Mouse (Mus musculus) lung, embryonic 16.5 days (tissue): ENCODE results near the gene Ccdc9b. TPM values are rescaled to one million over a fixed set of nuclear protein-coding genes. Genes with fewer than 3 reads are reported as not detected.

Experiments used
- ATAC-seq: fragments of 200-750 bp; cut with Nextera tagmentation; 2 replicates; pipeline ENCODE4 v1.8.0; 2017; ENCODE audit warnings: low read depth, mild to moderate bottlenecking, moderate library complexity
- H3K27ac ChIP-seq: fragments of 300-500 bp; sonication (generic); 2 replicates; pipeline ENCODE4 v1.5.1; 2014; ENCODE audit warnings: mild to moderate bottlenecking, control low read depth, low read length
- H3K27me3 ChIP-seq: fragments of 300-500 bp; sonication (generic); 2 replicates; pipeline ENCODE4 v1.6.1; 2014; ENCODE audit warnings: low read depth, low read length, mixed read lengths; ENCODE audit not compliant: control insufficient read depth, insufficient read depth
- H3K36me3 ChIP-seq: fragments of 300-500 bp; sonication (generic); 2 replicates; pipeline ENCODE4 v1.6.1; 2014; ENCODE audit warnings: low read length; ENCODE audit not compliant: control insufficient read depth, insufficient read depth
- H3K4me1 ChIP-seq: fragments of 300-500 bp; sonication (generic); replicated peaks from 2 replicates; pipeline ENCODE4 v1.6.1; 2014; ENCODE audit warnings: low read length, mixed read lengths; ENCODE audit not compliant: control insufficient read depth, insufficient read depth
- H3K4me2 ChIP-seq: fragments of 300-500 bp; sonication (generic); 2 replicates; pipeline ENCODE4 v1.6.1; 2014; ENCODE audit warnings: low read depth, low read length, control low read depth
- H3K4me3 ChIP-seq: fragments of 300-500 bp; sonication (generic); 2 replicates; pipeline ENCODE4 v1.5.1; 2014; ENCODE audit warnings: mild to moderate bottlenecking, low read length, control low read depth
- H3K9ac ChIP-seq: fragments of 300-500 bp; sonication (generic); 2 replicates; pipeline ENCODE4 v1.6.1; 2014; ENCODE audit warnings: low read length, control low read depth
- H3K9me3 ChIP-seq: fragments of 300-500 bp; sonication (generic); 2 replicates; pipeline ENCODE4 v1.6.1; 2016; ENCODE audit warnings: low read length; ENCODE audit not compliant: control insufficient read depth
- WGBS: fragments of 180-500 bp; shearing (Covaris S2); extraction: QIAGEN DNeasy Blood & Tissue Kit; methylation state at CpG from one replicate; pipeline ENCODE4 v1.1.7; 2014; 5-methylcytosine and 5-hydroxymethylcytosine counted together
- polyA plus RNA-seq: library from polyadenylated mRNA; unstranded; fragments of >200 nt; fragmentation: Nextera tagmentation; extraction: Ambion mirVana; gene quantifications from 2 replicates; pipeline ENCODE4 v1.2.1, GENCODE M21; 2015

Gene Ccdc9b
- polyA plus RNA-seq, 1 experiment from 2014 or later: 1.3 TPM

- Histone ChIP-seq H3K9ac (no peak overlapping the region), H3K4me1 (peaks cover 12% of the 10 kb centered on the region), H3K9me3 (no peaks in the 10 kb centered on the region), H3K27me3 (peaks cover 41% of the 10 kb centered on the region), H3K4me2 (no peak overlapping the region), H3K4me3 (no peak overlapping the region), H3K27ac (no peak overlapping the region), H3K36me3 (no peaks in the 10 kb centered on the region)
- ATAC-seq: no peak
- WGBS: 68% methylated on average over 6 of the region's 6 CpGs
These were observed 48.8 kb downstream of the Ccdc9b start for GRCm38 (mm10) chr2:118713631-118714030.

- peak overlapping the region; percentile 63 for H3K9ac ChIP-seq
- H3K4me2 ChIP-seq: peak overlapping the region; percentile 88
- H3K27me3 ChIP-seq: peaks cover 66% of the 10 kb centered on the region
- H3K36me3 ChIP-seq: no peaks in the 10 kb centered on the region
- 0% methylated on average over 36 of the region's 36 CpGs for WGBS
- H3K27ac ChIP-seq: no peak overlapping the region
- H3K4me1 ChIP-seq: peaks cover 12% of the 10 kb centered on the region
- ATAC-seq: peak; percentile 71
- no peaks in the 10 kb centered on the region for H3K9me3 ChIP-seq
- H3K4me3 ChIP-seq: peak overlapping the region; percentile 49
These were observed 51.4 kb downstream of the Ccdc9b start for GRCm38 (mm10) chr2:118711038-118711494.

GRCm38 (mm10) chr2:118709655-118710221 is 52.7 kb downstream of the Ccdc9b start:
- Histone ChIP-seq H3K4me2 (no peak overlapping the region), H3K4me3 (no peak overlapping the region), H3K27me3 (peaks cover 79% of the 10 kb centered on the region), H3K27ac (no peak overlapping the region), H3K36me3 (no peaks in the 10 kb centered on the region), H3K9me3 (no peaks in the 10 kb centered on the region), H3K9ac (no peak overlapping the region), H3K4me1 (peaks cover 12% of the 10 kb centered on the region)
- no peak for ATAC-seq
- WGBS: 32% methylated on average over 4 of the region's 4 CpGs

- 37% methylated on average over 4 of the region's 4 CpGs for WGBS
- no peak overlapping the region for H3K4me2 ChIP-seq
- peaks cover 92% of the 10 kb centered on the region for H3K27me3 ChIP-seq
- H3K36me3 ChIP-seq: no peaks in the 10 kb centered on the region
- H3K9ac ChIP-seq: no peak overlapping the region
- no peak for ATAC-seq
- no peak overlapping the region for H3K27ac ChIP-seq
- no peaks in the 10 kb centered on the region for H3K9me3 ChIP-seq
- H3K4me3 ChIP-seq: no peak overlapping the region
- peaks cover 21% of the 10 kb centered on the region for H3K4me1 ChIP-seq
These were observed 54.0 kb downstream of the Ccdc9b start for GRCm38 (mm10) chr2:118708472-118708871.

GRCm38 (mm10) chr2:118706436-118706835 is 56.0 kb downstream of the Ccdc9b start:
- Histone ChIP-seq H3K27ac (no peak overlapping the region), H3K9ac (no peak overlapping the region), H3K27me3 (peaks cover 96% of the 10 kb centered on the region), H3K36me3 (no peaks in the 10 kb centered on the region), H3K4me3 (no peak overlapping the region), H3K4me1 (peaks cover 32% of the 10 kb centered on the region), H3K9me3 (no peaks in the 10 kb centered on the region), H3K4me2 (no peak overlapping the region)
- ATAC-seq: peak; percentile 23; the same call in 1 of the 2 replicates
- 8% methylated on average over 6 of the region's 6 CpGs for WGBS

Other genes starting within 250 kb of the Ccdc9b start
- gene Bmf, start 213.0 kb downstream of the Ccdc9b start, polyA plus RNA-seq: 4.7 and 6.7 TPM in 2 replicates
- gene Bub1b, start 164.4 kb downstream of the Ccdc9b start, polyA plus RNA-seq: 105 and 106 TPM in 2 replicates
- 2.2 and 3.9 TPM in 2 replicates for gene Pak6, start 99.4 kb downstream of the Ccdc9b start, polyA plus RNA-seq
- 0.06 and 0.11 TPM in 2 replicates for gene Ankrd63, start 58.7 kb downstream of the Ccdc9b start, polyA plus RNA-seq
- gene Plcb2, start 34.2 kb downstream of the Ccdc9b start, polyA plus RNA-seq: 1.6 and 1.8 TPM in 2 replicates
- gene Inafm2, start 16.9 kb downstream of the Ccdc9b start, polyA plus RNA-seq: 18.7 and 20.5 TPM in 2 replicates
- 0.31 and 0.58 TPM in 2 replicates for gene Phgr1, start 10.1 kb upstream of the Ccdc9b start, polyA plus RNA-seq
- gene Disp2, start 17.1 kb upstream of the Ccdc9b start, polyA plus RNA-seq: 0.65 and 1.0 TPM in 2 replicates
- 126 and 137 TPM in 2 replicates for gene Knstrn, start 51.3 kb upstream of the Ccdc9b start, polyA plus RNA-seq
- gene Ivd, start 99.3 kb upstream of the Ccdc9b start, polyA plus RNA-seq: 77.9 and 94.5 TPM in 2 replicates
- 2.8 and 3.3 TPM in 2 replicates for gene Bahd1, start 137.7 kb upstream of the Ccdc9b start, polyA plus RNA-seq
- gene Chst14, start 163.8 kb upstream of the Ccdc9b start, polyA plus RNA-seq: 28.6 and 29.4 TPM in 2 replicates